Mouse (Mus musculus) stomach, postnatal 0 days (tissue): ENCODE data around the gene Abhd2. TPM values are rescaled to one million over a fixed set of nuclear protein-coding genes. Genes with fewer than 3 reads are reported as not detected.
A peak's percentile ranks its signal among the peaks of the same experiment; 100 is the strongest.

Experiments used
- ATAC-seq: fragments of 200-750 bp; cut with Nextera tagmentation; 2 replicates; pipeline ENCODE4 v1.8.0; 2017; ENCODE audit not compliant: low FRiP score, low TSS enrichment
- DNase-seq: peaks from one replicate; pipeline ENCODE4 v3.0.0-alpha.2; 2016; ENCODE audit warnings: low spot score
- H3K27ac ChIP-seq: fragments of 300-500 bp; sonication (generic); replicated peaks from 2 replicates; pipeline ENCODE4 v1.5.1; 2014; ENCODE audit warnings: mild to moderate bottlenecking, control low read depth
- H3K27me3 ChIP-seq: fragments of 300-500 bp; sonication (generic); 2 replicates; pipeline ENCODE4 v1.6.1; 2014; ENCODE audit warnings: low read length; ENCODE audit not compliant: control insufficient read depth, insufficient read depth
- H3K36me3 ChIP-seq: fragments of 300-500 bp; sonication (generic); 2 replicates; pipeline ENCODE4 v1.6.1; 2014; ENCODE audit warnings: low read length, mixed read lengths; ENCODE audit not compliant: control insufficient read depth, insufficient read depth
- H3K4me1 ChIP-seq: fragments of 300-500 bp; sonication (generic); replicated peaks from 2 replicates; pipeline ENCODE4 v1.6.1; 2014; ENCODE audit warnings: antibody characterized with exemption; ENCODE audit not compliant: control insufficient read depth, insufficient read depth
- H3K4me2 ChIP-seq: fragments of 300-500 bp; sonication (generic); replicated peaks from 2 replicates; pipeline ENCODE4 v1.6.1; 2014; ENCODE audit warnings: low read depth, mild to moderate bottlenecking, control low read depth, moderate library complexity
- H3K4me3 ChIP-seq: fragments of 300-500 bp; sonication (generic); 2 replicates; pipeline ENCODE4 v1.5.1; 2014; ENCODE audit warnings: low read depth, low read length, control low read depth
- H3K9ac ChIP-seq: fragments of 300-500 bp; sonication (generic); 2 replicates; pipeline ENCODE4 v1.6.1; 2014; ENCODE audit warnings: mild to moderate bottlenecking, low read length, control low read depth, mixed read lengths
- H3K9me3 ChIP-seq: fragments of 300-500 bp; sonication (generic); 2 replicates; pipeline ENCODE4 v1.6.1; 2016; ENCODE audit warnings: low read length; ENCODE audit not compliant: control insufficient read depth
- CTCF ChIP-seq: IDR thresholded peaks from 2 replicates; pipeline ENCODE4 v1.5.1; 2016; ENCODE audit warnings: antibody characterized with exemption, low read depth, mild to moderate bottlenecking, moderate library complexity
- EP300 ChIP-seq: optimal IDR thresholded peaks from 2 replicates; pipeline ENCODE3; 2016; ENCODE audit warnings: antibody characterized with exemption
- WGBS: fragments of 180-500 bp; shearing (Covaris S2); extraction: QIAGEN DNeasy Blood & Tissue Kit; methylation state at CpG from one replicate; pipeline ENCODE4 v1.1.7; 2014; 5-methylcytosine and 5-hydroxymethylcytosine counted together
- polyA plus RNA-seq: library from polyadenylated mRNA; unstranded; fragments of >200 nt; fragmentation: Nextera tagmentation; extraction: Ambion mirVana; gene quantifications from 2 replicates; pipeline ENCODE4 v1.2.1, GENCODE M21; 2015

The Abhd2 gene
- 24.6 and 27.5 TPM in 2 replicates for polyA plus RNA-seq

GRCm38 (mm10) chr7:79272789-79273718 is at the start of gene Abhd2:
Abhd2 (plus strand) TSS chr7:79273199.
- TF ChIP-seq EP300 (peak; percentile 93), CTCF (peak; percentile 10; the same call in 1 of the 2 replicates)
- Histone ChIP-seq H3K36me3 (no peaks in the 10 kb centered on the region), H3K27ac (peak within 1 kb of the TSS; percentile 92), H3K4me3 (peak within 1 kb of the TSS; percentile 61), H3K9me3 (no peaks in the 10 kb centered on the region), H3K27me3 (no peaks in the 10 kb centered on the region), H3K9ac (peak within 1 kb of the TSS; percentile 82), H3K4me2 (peak within 1 kb of the TSS; percentile 82), H3K4me1 (peaks cover 11% of the 10 kb centered on the region)
- WGBS = under 1% methylated on average over 54 of the region's 54 CpGs
- ATAC-seq (peak; percentile 99), DNase-seq (peak; percentile 99)

GRCm38 (mm10) chr7:79225477-79225876 is 47.5 kb upstream of the Abhd2 start:
- H3K9ac ChIP-seq = no peak overlapping the region
- H3K9me3 ChIP-seq = no peaks in the 10 kb centered on the region
- H3K4me2 ChIP-seq = no peak overlapping the region
- H3K36me3 ChIP-seq = no peaks in the 10 kb centered on the region
- no peak for TF ChIP-seq CTCF
- TF ChIP-seq EP300 = no peak
- H3K27ac ChIP-seq = no peak overlapping the region
- no peaks in the 10 kb centered on the region for H3K4me1 ChIP-seq
- ATAC-seq (no peak), DNase-seq (no peak)
- no peak overlapping the region for H3K4me3 ChIP-seq
- 70% methylated on average over 8 of the region's 8 CpGs for WGBS
- no peaks in the 10 kb centered on the region for H3K27me3 ChIP-seq

GRCm38 (mm10) chr7:79226172-79226571 is 46.8 kb upstream of the Abhd2 start:
- ATAC-seq (no peak), DNase-seq (no peak)
- TF ChIP-seq EP300 (no peak), CTCF (no peak)
- Histone ChIP-seq H3K9me3 (no peaks in the 10 kb centered on the region), H3K4me1 (no peaks in the 10 kb centered on the region), H3K4me2 (no peak overlapping the region), H3K27me3 (no peaks in the 10 kb centered on the region), H3K27ac (no peak overlapping the region), H3K9ac (no peak overlapping the region), H3K4me3 (no peak overlapping the region), H3K36me3 (no peaks in the 10 kb centered on the region)
- WGBS = 68% methylated on average over 5 of the region's 5 CpGs

GRCm38 (mm10) chr7:79226834-79227486 is 46.0 kb upstream of the Abhd2 start:
- DNase-seq (no peak), ATAC-seq (no peak)
- WGBS = 78% methylated on average over 9 of the region's 10 CpGs
- H3K4me2 ChIP-seq = no peak overlapping the region
- no peak overlapping the region for H3K9ac ChIP-seq
- H3K9me3 ChIP-seq = no peaks in the 10 kb centered on the region
- H3K36me3 ChIP-seq = no peaks in the 10 kb centered on the region
- no peaks in the 10 kb centered on the region for H3K4me1 ChIP-seq
- TF ChIP-seq CTCF (no peak), EP300 (no peak)
- H3K27me3 ChIP-seq = no peaks in the 10 kb centered on the region
- H3K27ac ChIP-seq = no peak overlapping the region
- no peak overlapping the region for H3K4me3 ChIP-seq

- H3K4me3 ChIP-seq = no peak overlapping the region
- peak; percentile 77 for ATAC-seq
- no peaks in the 10 kb centered on the region for H3K27me3 ChIP-seq
- H3K36me3 ChIP-seq = no peaks in the 10 kb centered on the region
- H3K9me3 ChIP-seq = no peaks in the 10 kb centered on the region
- no peak overlapping the region for H3K27ac ChIP-seq
- no peak overlapping the region for H3K9ac ChIP-seq
- peak; percentile 92 for TF ChIP-seq CTCF
- TF ChIP-seq EP300 = no peak
- no peak overlapping the region for H3K4me2 ChIP-seq
- 21% methylated on average over 9 of the region's 9 CpGs for WGBS
- H3K4me1 ChIP-seq = no peaks in the 10 kb centered on the region
- DNase-seq = peak; percentile 84
Observed at GRCm38 (mm10) chr7:79228471-79228870, 44.5 kb upstream of the Abhd2 start.
